Mouse (Mus musculus) thymus, postnatal 10 days (tissue): Measurements from ENCODE around the gene Adck2.

Source experiments
- DNase-seq, 2 experiments: peaks; one replicate each; pipeline ENCODE4 v3.0.0; 2021; ENCODE audit warnings: low spot score in 2 of 2

Adck2 gene

DNA sequence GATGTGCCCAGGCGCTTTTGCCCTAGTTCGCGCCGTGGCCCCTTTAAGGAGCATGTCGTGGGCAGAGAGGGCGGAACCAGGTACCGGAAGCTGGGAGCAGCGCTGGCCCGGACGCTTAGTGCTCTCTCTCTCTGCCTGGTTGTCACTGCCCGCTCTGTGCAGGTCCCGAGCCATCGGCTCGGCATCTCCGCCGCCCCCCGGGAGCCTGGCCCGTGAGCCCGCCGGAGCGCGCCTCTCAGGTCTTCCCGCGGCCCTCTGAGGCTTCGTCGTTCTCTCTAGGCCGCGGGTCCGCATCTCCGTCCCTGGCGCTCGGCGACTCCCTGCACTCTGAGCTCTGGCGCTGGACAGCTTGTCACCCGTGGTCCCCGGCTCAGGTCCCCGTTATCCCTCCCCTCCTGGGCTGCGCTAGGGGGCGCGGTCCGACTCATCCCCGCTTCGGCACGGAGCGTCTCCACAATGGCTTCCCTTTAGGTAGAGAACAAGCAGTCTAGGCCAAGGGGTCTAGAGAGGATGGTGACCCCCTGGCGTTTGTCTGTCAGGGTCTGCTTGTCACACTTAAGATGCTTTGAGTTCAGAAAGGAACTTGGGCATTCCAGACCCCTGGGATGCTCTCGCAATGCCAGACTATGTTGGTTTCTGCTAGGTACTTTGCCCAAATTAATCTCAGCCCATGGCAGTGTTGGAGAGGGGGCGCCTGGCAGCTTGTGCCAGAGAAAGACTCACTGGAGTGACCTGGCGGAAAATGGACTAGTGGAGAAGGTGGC is at the start of gene Adck2:
Adck2 (plus strand) TSS at position 83 of the 764 bp plus-strand sequence.
- peak; percentile 66 to 74 for DNase-seq

DNA sequence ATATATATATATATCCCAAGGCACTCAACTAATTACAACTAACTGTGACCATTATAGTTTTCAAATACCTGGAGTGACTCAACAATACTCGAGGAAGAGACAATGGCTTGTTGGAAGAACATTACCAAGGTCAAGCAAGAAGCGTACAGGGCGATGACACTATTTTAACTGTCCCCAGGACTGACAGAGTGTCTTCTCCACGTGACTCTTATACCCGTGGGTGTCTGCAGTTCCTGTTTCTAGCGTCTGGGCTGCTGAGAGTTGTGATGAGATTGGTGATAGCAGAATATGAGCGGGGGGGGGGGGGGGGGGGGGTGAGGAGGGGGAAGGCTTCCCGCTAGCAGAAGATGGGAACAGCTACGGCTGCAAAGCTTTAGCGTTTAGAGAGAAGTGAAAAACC is 46.9 kb upstream of the Adck2 start:
- DNase-seq: no peak

DNA sequence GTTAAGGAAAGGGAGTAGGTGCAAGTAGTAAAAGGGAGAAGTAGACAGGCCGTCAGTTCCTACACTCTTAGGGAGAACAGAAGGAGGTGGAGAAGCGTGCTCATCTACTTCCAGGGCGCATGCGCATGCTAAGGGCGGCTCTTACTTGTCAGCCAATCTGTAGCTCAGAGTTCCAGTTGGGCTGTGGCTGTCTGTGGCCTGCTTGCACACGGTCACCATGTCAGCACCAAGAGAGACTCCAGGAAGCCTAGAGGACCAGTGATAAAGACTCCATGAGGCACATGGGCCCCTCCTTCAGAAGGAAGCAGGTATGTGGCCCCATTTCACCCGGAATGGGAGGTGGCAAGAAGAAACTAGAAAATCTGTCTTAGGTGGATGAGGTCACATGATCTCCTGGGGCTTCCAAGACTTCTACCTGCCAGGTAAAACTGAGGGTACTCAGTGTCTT is 46.3 kb upstream of the Adck2 start:
- no peak for DNase-seq

DNA sequence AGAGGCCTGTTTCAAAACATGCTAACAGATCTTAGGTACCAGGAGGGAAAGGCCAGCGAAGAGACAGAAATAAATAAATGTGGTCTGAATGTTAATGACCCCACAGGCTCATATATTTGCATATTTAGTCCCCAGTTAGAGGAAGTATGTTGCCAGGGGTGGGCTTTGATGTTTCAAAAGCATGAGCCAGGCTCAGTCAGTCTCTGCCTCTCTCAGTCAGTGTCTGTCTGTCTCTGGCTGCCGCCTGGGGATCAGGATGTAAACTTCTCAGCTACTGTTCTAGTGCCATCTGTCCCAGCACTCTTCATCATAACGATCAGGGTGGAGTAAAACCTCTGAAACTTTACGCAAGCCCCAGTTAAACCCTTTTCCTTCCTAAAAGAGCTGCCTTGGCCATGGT is 45.9 kb upstream of the Adck2 start:
- no peak for DNase-seq

DNA sequence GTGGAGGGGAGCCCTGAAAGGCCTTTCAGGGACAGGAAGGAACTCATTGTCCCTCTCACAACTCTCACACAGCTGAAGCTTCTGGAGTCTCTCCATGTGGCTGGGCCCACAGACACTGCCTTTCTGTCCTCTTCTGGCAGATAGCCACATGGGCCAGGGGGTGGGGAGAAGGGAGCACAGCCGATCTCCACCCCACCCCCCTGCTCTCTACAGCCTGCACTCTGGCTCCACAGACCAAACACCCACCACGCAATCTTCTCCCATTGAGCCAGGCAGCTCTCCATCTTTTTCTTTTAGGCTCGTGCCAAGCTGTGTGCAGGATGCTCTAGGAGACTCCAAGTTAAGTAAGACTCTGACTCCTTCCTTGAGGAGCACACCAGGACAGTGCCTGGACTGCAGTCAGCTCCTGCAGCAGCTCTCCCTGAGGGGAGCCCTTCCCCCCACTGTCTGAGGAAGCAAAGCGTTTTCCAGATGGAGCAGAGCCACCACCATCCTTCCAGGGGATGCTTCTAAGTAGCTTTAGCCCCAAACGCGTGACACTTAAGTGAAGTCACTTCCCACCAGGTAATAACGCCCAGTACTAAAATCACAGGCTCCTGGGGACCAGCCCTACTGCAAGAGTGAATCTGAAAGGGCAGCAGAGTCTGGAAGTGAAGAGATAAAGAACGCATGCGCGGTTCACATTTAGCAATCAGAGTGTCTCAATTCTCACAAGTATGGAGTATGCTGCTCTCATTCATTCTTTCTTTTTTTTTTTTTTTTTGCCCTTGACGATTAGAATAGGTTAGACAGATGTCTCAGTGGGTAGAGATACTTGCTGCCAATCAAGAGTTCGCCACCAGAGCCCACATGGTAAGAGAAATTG is 44.8 kb upstream of the Adck2 start:
- no peak for DNase-seq

DNA sequence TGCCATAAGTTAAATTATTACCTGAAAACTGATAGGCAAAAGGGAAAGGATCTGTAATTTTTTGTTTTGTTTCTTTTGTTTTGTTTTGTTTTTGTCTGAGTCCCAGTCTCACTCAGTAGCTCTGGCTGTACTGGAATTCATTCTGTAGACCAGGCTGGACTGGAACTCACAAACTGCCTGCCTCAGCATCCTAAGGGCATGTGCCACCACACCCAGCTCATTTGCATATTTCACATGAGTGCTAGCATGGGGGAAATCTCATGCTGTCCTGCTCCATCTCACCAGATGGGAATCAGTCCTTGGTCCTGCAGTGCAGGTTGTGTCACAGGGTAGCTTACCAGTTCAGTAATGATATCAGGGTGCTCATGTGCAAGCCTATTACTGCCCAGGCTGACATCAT is 38.7 kb upstream of the Adck2 start:
- no peak for DNase-seq

DNA sequence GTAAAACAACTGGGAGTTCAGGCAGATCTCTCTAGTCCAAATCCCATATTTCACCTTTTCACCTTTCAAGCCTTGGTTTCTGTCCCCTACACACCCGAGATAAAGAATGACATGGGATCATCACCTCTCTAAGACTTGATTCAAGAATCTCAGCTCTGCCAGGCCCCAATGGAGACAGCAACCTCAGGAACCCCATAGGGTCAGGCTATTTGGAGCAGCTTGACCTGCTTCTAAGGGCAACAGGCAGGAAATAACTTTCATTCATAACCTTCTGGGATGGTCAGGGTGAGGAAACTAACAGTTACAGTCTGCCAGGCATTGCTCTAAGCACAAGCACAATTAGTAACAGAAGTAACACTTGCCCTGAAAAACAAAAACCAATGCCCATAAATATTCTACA is 37.1 kb upstream of the Adck2 start:
- no peak for DNase-seq

DNA sequence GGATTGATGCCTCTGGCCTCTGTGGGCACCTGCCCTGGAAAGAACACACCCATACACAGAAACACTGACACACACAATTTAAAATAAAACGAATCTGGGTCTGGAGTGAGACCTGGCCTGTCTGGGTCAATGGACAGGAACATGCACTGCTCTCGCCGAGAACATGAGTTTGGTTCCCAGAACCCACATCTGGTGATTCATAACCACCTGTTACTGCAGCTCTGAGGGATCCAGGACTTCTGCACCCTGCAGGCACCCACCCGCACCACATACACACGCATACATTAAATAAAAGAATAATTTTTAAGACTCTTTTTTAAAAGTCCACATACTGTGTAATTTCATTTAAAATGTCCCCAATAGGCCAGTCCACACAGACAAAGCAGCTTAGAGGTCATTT is 36.4 kb upstream of the Adck2 start:
- DNase-seq: no peak

DNA sequence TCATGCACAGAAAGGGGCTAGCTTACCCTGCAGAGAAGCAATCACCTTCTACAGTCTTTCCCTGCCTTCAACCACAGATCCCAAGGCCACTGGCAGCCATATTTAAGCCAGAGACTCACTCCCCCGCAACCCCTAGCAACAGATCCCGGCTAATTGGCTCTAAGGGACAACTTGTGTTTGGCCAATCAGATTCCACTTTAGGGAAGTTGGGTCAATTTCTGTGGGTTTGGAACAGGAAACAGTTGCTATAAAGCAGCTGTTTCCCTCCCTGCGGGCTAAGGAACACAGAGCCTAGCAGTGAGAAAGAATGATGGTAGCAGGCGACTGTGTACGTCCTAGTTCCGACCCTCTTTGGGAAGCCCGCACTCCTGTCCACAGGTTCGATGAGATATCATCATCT is 35.4 kb upstream of the Adck2 start:
- no peak for DNase-seq

DNA sequence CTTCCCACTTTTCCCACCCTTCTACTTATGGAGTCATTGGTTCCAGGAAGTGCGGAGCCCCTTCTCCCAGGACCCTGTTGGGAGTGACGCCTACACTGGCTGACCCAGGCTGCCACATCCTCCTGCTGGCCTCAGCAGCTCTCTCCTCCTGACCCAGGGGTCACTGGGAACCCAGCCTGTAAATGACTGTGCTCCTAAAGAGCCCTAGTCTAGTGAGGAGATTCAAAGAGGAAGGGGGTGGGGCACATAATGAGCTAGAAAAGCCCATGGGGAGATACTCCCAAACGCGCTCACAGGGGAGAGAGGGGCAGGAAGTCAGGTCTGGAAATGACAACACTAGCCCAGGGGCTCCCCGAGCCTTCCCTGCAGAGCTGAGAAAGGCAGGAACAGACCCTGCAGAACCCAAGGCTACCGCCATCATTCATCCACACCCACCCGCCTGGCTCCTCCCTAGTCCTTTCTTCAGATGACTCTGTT is 34.0 kb upstream of the Adck2 start:
- DNase-seq: no peak

DNA sequence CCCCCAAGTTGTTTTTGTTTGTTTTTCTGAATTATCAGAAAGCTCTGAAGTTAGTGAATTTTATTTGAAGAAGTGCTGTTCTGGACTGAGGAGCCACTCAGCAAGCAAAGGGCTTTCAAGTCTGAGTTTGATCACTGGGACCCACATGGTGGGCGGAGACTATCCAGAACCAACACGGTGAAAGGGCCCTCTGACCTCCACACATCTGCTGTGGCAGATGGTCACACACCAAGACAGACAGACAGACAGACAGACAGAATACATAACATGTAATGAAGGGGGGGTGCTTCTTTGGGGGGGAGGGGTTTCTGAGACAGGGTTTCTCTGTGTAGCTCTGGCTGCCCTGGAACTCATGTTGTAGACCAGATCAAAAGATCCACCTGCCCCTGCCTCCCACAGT is 33.1 kb upstream of the Adck2 start:
- DNase-seq: no peak

DNA sequence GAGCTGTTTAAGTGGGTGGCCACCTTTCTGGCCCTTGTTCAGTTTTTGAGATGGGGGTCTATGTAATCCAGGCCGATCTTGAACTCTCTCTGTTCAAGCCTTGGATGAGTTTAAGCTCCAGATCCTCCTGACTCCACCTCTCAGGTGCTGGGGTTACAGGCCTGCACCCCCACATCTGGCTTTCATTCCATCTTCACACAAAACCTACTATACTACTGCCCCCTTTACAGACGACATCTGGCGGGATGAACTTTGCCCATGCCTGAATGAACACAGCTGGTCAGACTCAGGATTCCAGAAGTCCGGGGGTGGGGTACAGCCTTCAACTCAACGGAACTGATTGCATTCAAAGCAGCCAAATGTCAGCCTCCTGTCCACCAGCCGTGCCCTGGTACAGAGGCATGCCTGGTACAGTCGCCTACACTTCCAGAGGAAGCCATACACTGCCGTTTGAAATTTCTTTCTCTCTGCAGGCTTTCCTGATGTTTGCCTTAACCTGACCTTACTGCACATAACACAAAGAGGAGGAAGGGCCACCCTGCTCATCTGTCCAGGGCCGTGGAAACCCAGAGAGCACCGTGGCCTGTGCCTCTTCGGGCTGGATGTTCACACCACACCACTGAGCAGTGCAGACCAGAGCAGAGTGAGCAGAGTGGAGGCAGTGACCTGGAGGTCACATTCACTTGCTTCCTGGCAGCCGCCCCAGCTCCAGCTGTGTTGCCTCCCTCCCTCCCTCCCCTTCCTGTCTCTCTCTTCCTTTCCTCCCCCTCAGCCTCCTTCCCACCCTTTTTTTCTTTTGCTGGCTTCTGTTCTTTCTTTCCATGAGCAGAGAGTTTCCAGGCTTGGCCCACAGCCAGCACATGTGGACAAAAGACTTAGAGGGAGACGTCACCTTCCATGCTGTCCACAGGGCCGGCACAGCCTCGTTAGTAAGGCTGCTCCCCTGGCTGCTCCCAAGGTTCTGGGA is 30.8 kb upstream of the Adck2 start:
- DNase-seq: peak in 1 of 2 experiments; percentile 17

DNA sequence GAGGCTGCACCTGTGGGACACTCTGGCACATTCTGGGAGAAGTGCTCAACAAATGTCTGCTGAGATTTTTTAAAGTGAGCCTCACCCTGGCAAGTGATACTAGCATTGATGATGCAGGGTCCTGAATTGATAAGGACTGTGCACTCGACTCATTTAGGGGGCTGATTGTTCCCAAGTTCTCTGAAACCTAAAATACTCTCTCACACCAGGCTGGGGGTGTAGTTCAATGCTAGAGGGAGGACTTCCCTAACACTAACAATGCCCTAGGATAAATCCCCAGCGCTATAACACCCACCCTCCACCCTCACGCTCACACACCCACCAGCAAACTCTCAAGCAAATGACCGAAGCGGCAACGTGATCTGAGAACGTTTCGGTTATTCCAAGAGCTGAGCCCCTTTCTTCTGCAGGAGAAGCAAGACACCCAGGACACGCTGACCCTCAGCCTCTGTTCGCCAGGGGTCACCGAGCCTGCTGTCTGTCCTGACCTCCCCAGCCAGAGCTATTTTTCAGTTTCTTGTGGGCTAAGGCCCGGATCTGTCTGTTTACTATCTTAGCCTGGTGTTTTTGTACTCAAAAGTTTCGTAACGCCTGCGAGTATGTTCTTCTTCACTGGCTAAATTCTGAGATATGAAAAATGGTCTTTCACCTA is 29.8 kb upstream of the Adck2 start:
- no peak for DNase-seq

DNA sequence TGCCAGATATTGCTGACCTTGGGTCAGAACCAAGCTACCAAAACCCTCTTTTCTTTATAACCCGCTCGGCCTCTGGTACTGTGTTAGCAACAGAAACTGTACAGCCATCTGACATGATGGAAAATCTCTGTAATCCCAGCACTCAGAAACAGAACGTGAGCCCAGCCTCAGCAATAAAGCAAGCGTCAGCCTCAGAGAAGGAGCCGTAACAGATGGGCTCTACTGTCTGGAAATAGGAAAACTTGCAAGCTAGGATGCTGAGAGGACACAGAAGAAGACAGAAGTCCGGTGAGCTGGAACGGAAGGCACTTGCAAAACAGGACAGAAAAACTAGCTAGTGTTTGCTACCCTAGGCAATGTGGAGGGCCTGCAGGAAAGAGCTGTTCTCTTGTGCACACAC is 28.2 kb upstream of the Adck2 start:
- no peak for DNase-seq

DNA sequence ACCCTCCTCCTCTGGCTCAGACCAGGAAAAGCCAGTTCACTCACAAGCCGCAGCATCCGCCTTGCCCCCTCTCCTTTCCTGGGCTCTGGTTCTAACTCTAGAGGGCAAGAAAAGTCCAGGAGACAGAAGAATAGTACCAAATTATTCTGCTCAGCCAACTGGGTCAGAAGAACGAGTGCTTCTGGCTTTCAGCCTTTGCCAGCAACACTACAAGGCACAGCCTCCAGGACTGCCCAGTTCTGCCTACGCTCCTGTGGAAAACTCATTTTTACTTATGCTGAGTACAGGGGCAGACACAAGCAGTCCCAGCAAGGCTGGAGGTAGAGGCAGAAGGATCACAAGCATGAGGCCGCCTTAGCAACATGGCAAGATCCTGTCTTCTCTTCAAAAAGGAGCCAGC is 25.6 kb upstream of the Adck2 start:
- no peak for DNase-seq

DNA sequence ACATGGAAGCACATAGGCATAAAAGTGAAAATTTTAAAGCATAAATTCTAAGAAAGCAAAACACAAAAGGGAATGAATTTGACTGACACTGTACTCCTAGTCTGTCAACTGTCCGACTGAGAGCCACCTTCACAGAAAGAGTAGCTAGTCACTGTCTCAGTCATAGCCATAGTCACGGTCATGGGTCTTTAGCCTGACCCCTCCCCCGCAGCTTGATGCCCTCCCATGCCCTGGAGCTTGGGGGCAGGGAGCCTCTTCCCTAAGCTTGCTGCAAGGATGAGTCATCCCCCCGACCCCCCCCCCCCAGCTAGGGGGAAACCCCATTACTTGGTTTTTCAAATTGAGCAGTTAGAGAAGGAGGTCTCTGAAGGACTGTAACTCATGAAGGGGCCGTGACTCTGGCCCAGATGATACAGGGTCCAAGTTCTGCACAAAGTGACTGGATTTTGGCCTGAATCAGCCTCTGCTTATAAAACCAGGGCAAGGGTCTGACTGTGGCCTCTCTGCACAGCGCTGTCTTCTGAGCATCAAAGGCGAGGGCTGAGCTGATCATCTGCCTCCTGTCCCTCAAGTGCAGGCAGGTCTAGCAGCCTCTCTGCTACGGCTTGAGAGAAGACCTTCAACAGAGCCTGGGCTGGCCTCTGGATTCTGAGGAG is 21.6 kb upstream of the Adck2 start:
- DNase-seq: no peak

DNA sequence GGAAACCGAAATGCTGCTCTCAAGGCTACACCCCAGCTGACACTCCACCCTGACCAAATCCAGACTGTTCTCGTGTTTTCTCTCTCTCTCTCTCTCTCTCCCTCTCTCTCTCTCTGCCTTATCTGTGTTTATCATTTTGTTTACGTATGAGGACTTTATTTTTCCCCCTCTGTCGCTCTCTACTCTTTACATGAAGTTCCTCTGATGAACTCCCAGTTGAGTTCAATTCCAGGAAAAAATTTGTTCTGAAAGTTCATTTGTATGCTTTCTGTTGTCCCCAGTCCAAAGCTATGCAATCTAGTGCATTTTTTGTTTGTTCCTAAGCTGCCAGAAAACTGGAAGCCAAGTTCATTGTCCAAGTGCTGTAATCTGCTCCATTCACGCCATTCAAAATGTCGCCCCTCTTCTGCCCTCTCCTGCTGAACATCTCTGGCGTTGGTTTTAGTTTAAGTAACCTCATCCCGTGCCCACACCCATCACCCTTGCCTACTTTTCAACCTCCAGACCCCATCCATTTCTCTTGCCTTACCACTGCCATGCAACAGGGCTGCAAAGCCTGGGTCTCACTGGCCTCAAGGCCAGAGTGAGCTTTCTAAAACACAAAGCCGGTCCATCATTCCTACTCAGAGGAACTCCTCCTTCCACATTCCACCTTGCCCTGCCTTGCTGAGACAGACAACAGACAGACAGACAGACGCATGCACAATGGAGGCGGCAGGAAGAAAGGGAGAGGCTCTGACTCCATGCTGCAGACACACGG is 18.6 kb upstream of the Adck2 start:
- DNase-seq: no peak

DNA sequence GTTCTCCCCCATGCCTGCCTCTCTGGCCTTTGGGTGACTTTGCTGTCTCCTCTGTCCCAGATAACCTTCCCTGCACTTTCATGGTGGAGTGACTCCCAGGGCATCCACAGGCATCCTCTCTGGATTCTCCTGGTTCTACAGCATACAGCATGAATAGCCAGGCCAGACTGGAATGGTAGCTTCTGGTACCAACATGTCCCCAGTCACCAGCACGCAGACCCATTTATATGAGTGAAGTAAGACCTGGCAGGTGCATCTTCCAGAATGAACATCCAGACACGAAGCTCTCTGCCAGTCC is 18.1 kb upstream of the Adck2 start:
- no peak for DNase-seq

DNA sequence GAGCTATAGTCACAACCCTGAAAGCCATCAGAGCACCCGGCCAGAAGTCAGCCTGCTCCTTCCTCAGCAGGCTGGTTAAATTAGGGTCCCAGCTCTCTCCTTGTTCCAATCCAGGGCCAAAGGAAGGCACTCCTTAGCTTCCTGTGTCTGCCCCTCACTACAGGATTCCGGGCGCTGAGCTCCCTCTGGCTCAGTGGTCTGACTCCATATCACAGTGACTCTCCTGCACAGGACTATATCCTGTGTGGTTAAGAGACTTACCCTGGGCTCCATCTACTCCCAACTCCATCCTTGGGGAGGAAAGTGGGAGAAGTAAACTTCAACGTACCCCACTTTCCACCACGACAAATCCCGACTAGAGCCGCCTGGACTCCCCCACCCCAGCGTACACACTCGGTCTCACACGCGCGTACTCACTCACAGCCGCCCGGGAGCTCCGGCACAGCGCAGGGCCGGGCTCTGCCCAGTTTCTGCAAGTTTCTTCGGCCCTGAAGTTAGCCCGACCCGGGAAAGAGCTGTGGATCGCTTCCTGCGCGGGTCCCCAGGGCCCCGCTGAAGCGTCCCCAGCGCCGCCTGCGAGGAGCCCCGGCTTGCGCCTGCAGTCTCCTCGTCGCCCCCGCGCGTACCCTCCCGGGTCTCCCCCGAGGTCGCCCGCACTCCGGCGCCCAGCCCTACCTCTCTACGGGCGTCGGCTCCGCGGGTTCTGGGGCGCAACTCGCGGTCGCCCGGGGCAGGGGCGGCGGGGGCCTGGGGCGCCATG is 16.6 kb upstream of the Adck2 start:
- peak in 1 of 2 experiments; percentile 28 for DNase-seq
